Mouse (Mus musculus) MEL (cell line): Measurements from ENCODE around the gene Hfe.
"Not testable (repeated sequence)": the region's sequence is repeated elsewhere in the genome, so short reads cannot be mapped to it uniquely, and the experiment has no call there.

Experiments used
- CTCF ChIP-seq, 3 experiments: IDR thresholded peaks in 2 of 3; conservative IDR thresholded peaks in 1 of 3; 2 replicates each; pipeline ENCODE4 v1.5.1; 2011 to 2012; ENCODE audit warnings: low read length in 3 of 3, low read depth in 2 of 3, mild to moderate bottlenecking in 2 of 3, improper control_type of control experiment in 1 of 3, inconsistent platforms in 1 of 3, mixed read lengths in 1 of 3, moderate library complexity in 1 of 3; ENCODE audit not compliant: control insufficient read depth in 1 of 3, insufficient read depth in 1 of 3, poor library complexity in 1 of 3, severe bottlenecking in 1 of 3
- MAX ChIP-seq: IDR thresholded peaks from 2 replicates; pipeline ENCODE4 v1.6.1; 2011; ENCODE audit warnings: low read length, improper control_type of control experiment
- MAZ ChIP-seq: IDR thresholded peaks from 2 replicates; pipeline ENCODE4 v1.6.1; 2012; ENCODE audit warnings: low read depth, mild to moderate bottlenecking, inconsistent platforms, low read length, improper control_type of control experiment
- TCF12 ChIP-seq: IDR thresholded peaks from 2 replicates; pipeline ENCODE4 v1.6.1; 2014; ENCODE audit warnings: low read depth, mild to moderate bottlenecking, inconsistent platforms, low read length, improper control_type of control experiment, moderate library complexity
- ZNF384 ChIP-seq: IDR thresholded peaks from 2 replicates; pipeline ENCODE4 v1.6.1; 2012; ENCODE audit warnings: low read depth, mild to moderate bottlenecking, inconsistent platforms, low read length, improper control_type of control experiment

DNA sequence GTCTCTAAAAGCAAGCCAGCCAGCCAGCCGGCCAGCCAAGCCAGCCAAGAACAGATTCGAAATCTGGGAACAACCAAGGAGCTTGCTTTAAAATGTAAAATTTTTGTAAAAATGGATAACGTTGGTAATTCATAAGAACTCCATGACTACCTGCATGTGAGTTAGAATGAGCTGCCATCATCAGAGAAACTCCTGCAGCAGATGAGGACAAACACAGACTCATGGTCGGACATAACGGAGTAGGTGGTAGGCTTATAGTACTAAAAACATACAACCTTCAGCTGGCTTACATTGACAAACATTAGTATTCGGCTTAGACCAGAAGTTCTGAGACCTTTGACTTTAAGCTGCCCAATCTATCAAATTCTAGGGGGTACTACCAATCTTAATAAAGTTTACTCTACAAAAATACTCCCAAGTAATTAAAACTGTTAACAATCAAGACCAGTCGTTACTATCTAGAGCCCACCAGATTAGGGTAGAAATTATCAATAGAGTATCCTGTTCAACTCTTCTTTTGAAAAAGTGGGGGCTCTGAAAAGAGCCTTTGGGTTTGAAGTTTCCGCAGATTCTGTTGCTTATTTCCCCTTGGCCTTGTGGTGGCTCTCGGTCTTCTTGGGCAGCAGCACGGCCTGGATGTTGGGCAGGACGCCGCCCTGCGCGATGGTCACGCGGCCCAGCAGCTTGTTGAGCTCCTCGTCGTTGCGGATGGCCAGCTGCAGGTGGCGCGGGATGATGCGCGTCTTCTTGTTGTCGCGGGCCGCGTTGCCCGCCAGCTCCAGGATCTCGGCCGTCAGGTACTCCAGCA, 27.5 kb downstream of the Hfe start:
- not testable (repeated sequence) for TF ChIP-seq CTCF (IDR thresholded peaks at IDR 0.05 in 2 of 3, conservative IDR thresholded peaks at IDR 0.05 in 1 of 3; ENCODE audit: control insufficient read depth in 1 of 3, insufficient read depth in 1 of 3, low read depth in 2 of 3, low read length in 3 of 3, poor library complexity in 1 of 3, severe bottlenecking in 1 of 3); MAZ; MAX; TCF12; ZNF384
